Mouse (Mus musculus) kidney, postnatal 0 days (tissue): Measurements from ENCODE around the gene Dhodh. TPM values are rescaled to one million over a fixed set of nuclear protein-coding genes. Genes with fewer than 3 reads are reported as not detected.

Source experiments
- ATAC-seq: fragments of 200-750 bp; cut with Nextera tagmentation; replicated peaks from 2 replicates; pipeline ENCODE4 v1.8.0; 2017; ENCODE audit warnings: low read depth, moderate number of reproducible peaks, moderate TSS enrichment, moderate library complexity; ENCODE audit not compliant: low FRiP score
- DNase-seq: peaks from one replicate; pipeline ENCODE4 v3.0.0-alpha.2; 2016; ENCODE audit warnings: low spot score
- H3K27ac ChIP-seq: fragments of 300-500 bp; sonication (generic); 2 replicates; pipeline ENCODE4 v1.5.1; 2014; ENCODE audit warnings: mild to moderate bottlenecking
- H3K27me3 ChIP-seq: fragments of 300-500 bp; sonication (generic); 2 replicates; pipeline ENCODE4 v1.6.1; 2014; ENCODE audit warnings: low read length, mixed read lengths; ENCODE audit not compliant: insufficient read depth
- H3K36me3 ChIP-seq: fragments of 300-500 bp; sonication (generic); 2 replicates; pipeline ENCODE4 v1.6.1; 2014; ENCODE audit warnings: low read length, mixed read lengths; ENCODE audit not compliant: insufficient read depth
- H3K4me1 ChIP-seq: fragments of 300-500 bp; sonication (generic); replicated peaks from 2 replicates; pipeline ENCODE4 v1.6.1; 2014; ENCODE audit warnings: antibody characterized with exemption, low read length, mixed read lengths; ENCODE audit not compliant: insufficient read depth
- H3K4me2 ChIP-seq: fragments of 300-500 bp; sonication (generic); 2 replicates; pipeline ENCODE4 v1.6.1; 2014; ENCODE audit warnings: mild to moderate bottlenecking, low read length, moderate library complexity, mixed read lengths
- H3K4me3 ChIP-seq: fragments of 300-500 bp; sonication (generic); replicated peaks from 2 replicates; pipeline ENCODE4 v1.5.1; 2014; ENCODE audit warnings: low read depth, low read length
- H3K9ac ChIP-seq: fragments of 300-500 bp; sonication (generic); 2 replicates; pipeline ENCODE4 v1.6.1; 2014; ENCODE audit warnings: low read depth, low read length
- H3K9me3 ChIP-seq: fragments of 300-500 bp; sonication (generic); replicated peaks from 2 replicates; pipeline ENCODE4 v1.6.1; 2016; ENCODE audit warnings: low read length, inconsistent platforms, mixed read lengths
- CTCF ChIP-seq: IDR thresholded peaks from 2 replicates; pipeline ENCODE4 v1.5.1; 2016; ENCODE audit warnings: antibody characterized with exemption, low read depth, mild to moderate bottlenecking, moderate library complexity
- WGBS: fragments of 180-500 bp; shearing (Covaris S2); extraction: QIAGEN DNeasy Blood & Tissue Kit; methylation state at CpG from one replicate; pipeline ENCODE4 v1.1.7; 2014; 5-methylcytosine and 5-hydroxymethylcytosine counted together
- polyA plus RNA-seq: library from polyadenylated mRNA; unstranded; fragments of >200 nt; fragmentation: Nextera tagmentation; extraction: Ambion mirVana; gene quantifications from 2 replicates; pipeline ENCODE4 v1.2.1, GENCODE M21; 2015

Gene Dhodh
- polyA plus RNA-seq, 1 experiment from 2014 or later, result 30.6 TPM

DNA sequence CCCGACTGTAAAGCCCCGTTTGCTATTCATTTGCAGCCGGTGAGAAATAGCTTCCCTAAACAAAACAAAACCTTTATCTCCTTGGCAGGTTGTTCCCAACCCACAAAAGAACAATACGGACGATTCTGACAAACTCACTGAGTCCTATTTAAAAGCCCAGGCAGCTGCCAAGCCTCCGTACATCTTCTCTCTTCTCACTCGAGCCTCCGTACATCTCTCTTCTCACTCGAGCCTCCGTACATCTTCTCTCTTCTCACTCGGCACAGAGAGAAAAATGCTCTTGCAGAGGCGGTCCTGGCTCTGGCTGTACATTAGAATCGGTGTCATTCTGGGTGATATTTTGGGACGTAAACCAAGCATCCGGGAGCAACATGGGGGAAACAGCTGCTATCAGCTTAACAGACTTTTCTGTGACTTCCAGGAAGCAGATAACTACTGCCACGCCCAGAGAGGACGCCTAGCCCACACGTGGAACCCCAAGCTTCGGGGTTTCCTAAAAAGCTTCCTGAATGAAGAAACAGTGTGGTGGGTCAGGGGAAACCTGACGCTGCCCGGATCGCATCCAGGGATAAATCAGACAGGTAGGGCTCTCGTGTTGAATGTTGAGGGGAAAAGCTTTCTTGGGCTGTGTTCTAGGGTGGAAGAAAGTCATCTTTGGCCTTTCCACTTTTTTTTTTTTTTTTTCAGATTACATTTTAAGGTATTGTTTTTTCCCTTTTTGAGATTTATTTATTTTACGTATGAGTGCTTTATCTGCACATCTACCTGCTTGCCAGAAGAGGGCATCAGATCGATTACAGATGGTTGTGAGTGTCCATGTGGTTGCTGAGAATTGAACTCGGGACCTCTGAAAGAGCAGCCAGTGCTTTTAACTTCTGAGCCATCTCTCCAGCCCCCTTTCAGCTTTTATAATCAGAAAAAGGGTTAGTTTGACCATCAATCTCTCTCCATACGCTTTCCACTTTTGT lies 6.1 kb upstream of the Dhodh start, which contains the start of gene Pkd1l3:
TSS of gene Pkd1l3 (plus strand) at position 275 of the 968 bp plus-strand sequence.
- ATAC-seq (no peak), DNase-seq (no peak)
- H3K9me3 ChIP-seq, result no peaks in the 10 kb centered on the region
- 60% methylated on average over 27 of the region's 27 CpGs for WGBS
- no peak within 1 kb of the TSS for H3K9ac ChIP-seq
- peak; percentile 21; the same call in 1 of the 2 replicates for TF ChIP-seq CTCF
- H3K27ac ChIP-seq, result no peak within 1 kb of the TSS
- no peaks in the 10 kb centered on the region for H3K27me3 ChIP-seq
- no peaks in the 10 kb centered on the region for H3K36me3 ChIP-seq
- H3K4me1 ChIP-seq, result no peaks in the 10 kb centered on the region
- peak within 1 kb of the TSS; percentile 25; the same call in 1 of the 2 replicates for H3K4me2 ChIP-seq
- no peak within 1 kb of the TSS for H3K4me3 ChIP-seq

DNA sequence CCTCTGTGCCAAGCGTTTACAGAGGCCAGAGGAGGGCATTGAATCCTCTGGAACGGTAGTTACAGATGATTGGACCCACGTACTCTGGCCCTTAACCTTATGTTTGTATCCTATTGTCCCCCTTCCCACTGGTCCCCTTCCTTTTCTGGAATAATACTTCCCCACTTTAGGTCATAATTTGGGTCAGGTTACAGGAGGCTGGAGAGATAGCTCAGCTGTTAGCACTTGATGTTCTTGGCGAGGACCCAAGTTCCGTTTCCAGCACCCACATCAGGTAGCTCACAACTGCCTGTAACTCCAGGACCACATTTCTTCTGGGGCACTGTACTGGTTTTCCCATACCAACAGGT lies 655 bp upstream of the Dhodh start:
- 10% methylated on average over 5 of the region's 5 CpGs for WGBS
- H3K9ac ChIP-seq, result peak overlapping the region; percentile 74
- H3K9me3 ChIP-seq, result no peaks in the 10 kb centered on the region
- H3K4me3 ChIP-seq, result peak overlapping the region; percentile 67
- no peaks in the 10 kb centered on the region for H3K36me3 ChIP-seq
- H3K4me1 ChIP-seq, result peaks cover 4% of the 10 kb centered on the region; the same call in 1 of the 2 replicates
- no peak for TF ChIP-seq CTCF
- no peak for DNase-seq
- H3K27me3 ChIP-seq, result no peaks in the 10 kb centered on the region
- peak overlapping the region; percentile 80 for H3K4me2 ChIP-seq
- ATAC-seq, result no peak
- H3K27ac ChIP-seq, result peak overlapping the region; percentile 97

DNA sequence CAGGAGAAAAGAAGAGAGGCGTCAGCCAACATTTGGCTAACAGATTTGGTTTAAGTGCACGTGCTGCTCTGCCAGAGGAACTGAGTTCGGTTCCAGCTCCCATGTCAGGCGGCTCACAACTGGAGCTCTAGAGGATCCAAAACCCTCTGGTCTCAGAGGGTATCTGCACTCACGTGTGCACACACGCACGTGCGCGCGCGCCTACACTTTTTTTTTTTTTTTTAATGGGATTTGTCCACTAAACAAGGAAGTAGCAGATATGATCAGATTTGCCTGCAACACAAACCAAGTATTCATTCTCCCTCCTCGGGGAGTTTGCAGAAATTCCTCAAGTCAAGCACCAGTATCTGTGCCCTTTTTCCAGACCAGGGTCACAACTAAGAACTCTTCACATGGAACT lies 823 bp downstream of the Dhodh start:
- ATAC-seq, result no peak
- DNase-seq, result no peak
- Histone ChIP-seq H3K27me3 (no peaks in the 10 kb centered on the region), H3K4me2 (peak overlapping the region; percentile 80), H3K36me3 (peaks cover 6% of the 10 kb centered on the region; the same call in 1 of the 2 replicates), H3K9ac (peak overlapping the region; percentile 74), H3K4me3 (peak overlapping the region; percentile 67), H3K27ac (no peak overlapping the region; the same call in 1 of the 2 replicates), H3K4me1 (peaks cover 4% of the 10 kb centered on the region; the same call in 1 of the 2 replicates), H3K9me3 (no peaks in the 10 kb centered on the region)
- 10% methylated on average over 12 of the region's 12 CpGs for WGBS
- no peak for TF ChIP-seq CTCF

DNA sequence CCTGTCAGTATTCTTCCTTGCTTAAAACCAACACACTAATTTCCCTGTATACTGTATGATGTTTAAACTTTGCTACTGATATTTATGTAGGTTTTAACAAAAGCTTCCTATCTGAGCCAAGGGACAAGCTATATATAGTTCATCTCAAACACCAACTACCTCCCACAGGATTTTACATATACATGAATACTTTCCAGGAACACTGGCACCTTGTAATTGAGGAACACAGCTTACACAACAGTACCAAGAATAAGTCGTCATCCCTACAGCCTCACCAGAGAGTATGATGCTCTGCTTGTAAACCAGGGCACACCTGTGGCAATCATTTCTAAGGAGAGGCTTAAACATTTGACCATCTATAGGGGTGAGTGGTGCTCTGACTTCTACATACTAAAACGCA lies 1.7 kb downstream of the Dhodh start:
- peaks cover 13% of the 10 kb centered on the region; the same call in 1 of the 2 replicates for H3K36me3 ChIP-seq
- H3K9me3 ChIP-seq, result no peaks in the 10 kb centered on the region
- no peak overlapping the region for H3K9ac ChIP-seq
- TF ChIP-seq CTCF, result no peak
- peaks cover 4% of the 10 kb centered on the region; the same call in 1 of the 2 replicates for H3K4me1 ChIP-seq
- H3K4me2 ChIP-seq, result no peak overlapping the region
- DNase-seq, result no peak
- no peaks in the 10 kb centered on the region for H3K27me3 ChIP-seq
- ATAC-seq, result no peak
- H3K27ac ChIP-seq, result no peak overlapping the region
- H3K4me3 ChIP-seq, result no peak overlapping the region
- 77% methylated on average over 2 of the region's 2 CpGs for WGBS

DNA sequence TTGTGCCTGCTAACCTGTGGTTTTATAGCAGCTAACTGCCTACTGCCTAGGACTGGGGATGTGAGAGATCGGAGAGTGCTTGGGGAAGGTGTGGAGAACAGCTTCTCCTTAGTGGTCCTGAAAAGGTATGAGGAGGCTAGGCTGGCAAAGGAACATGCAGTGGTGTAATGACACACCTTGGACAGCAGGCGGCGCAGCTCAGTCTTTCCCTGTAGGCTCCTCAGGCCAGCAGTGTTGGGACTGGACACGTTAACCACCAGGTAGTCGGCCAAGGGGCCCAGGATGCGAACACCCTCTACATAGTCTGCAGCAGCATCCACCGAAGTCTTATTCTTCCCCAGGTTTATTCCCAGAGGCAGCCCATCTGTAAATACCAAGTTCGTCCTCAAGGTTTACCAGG lies 12.6 kb downstream of the Dhodh start:
- no peak; the same call in 1 of the 2 replicates for ATAC-seq
- DNase-seq, result peak; percentile 66
- Histone ChIP-seq H3K27ac (no peak overlapping the region), H3K9me3 (no peaks in the 10 kb centered on the region), H3K36me3 (peaks cover 12% of the 10 kb centered on the region), H3K4me3 (no peak overlapping the region), H3K27me3 (no peaks in the 10 kb centered on the region), H3K4me1 (no peaks in the 10 kb centered on the region), H3K9ac (no peak overlapping the region), H3K4me2 (no peak overlapping the region)
- WGBS, result 46% methylated on average over 8 of the region's 8 CpGs
- TF ChIP-seq CTCF, result peak; percentile 83

DNA sequence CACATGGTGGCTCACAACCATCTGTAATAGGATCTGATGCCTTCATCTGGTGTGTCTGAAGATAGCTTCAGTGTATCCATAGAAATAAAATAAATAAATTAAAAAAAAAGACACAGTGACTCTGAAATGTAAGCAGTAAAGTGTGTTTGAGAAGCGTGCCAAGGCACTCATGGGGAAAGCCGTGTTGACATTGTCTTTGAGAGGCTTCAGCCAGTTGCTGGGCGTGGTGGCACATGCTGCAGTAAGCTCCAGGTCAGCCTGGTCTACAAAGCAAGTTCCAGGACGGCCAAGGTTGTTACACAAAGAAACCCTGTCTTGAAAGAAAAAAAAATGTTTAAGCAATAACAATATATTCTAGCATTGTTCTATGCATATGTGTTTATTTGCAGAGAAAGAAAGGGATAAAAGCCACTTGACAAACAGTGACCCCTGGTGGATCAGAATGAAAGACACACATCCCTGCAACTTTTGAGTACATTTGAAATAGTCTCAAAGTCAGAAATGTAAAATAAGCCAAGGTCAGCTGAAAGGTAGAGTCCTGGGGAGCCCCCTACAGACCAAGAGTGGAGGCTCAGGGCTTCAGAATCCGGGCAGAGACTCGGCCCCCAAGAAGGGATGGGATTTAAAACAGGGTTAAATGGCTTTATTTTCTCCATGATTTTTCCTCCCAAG lies 15.2 kb downstream of the Dhodh start:
- DNase-seq, result peak; percentile 63
- H3K27me3 ChIP-seq, result no peaks in the 10 kb centered on the region
- no peak overlapping the region for H3K9ac ChIP-seq
- H3K4me2 ChIP-seq, result no peak overlapping the region
- ATAC-seq, result no peak
- no peaks in the 10 kb centered on the region for H3K9me3 ChIP-seq
- no peak overlapping the region for H3K4me3 ChIP-seq
- 76% methylated on average over 6 of the region's 6 CpGs for WGBS
- H3K36me3 ChIP-seq, result peaks cover 8% of the 10 kb centered on the region
- no peak overlapping the region for H3K27ac ChIP-seq
- TF ChIP-seq CTCF, result peak; percentile 80
- no peaks in the 10 kb centered on the region for H3K4me1 ChIP-seq
